Mouse (Mus musculus): ENCODE measurements around the gene Col25a1.

Col25a1 gene

DNA sequence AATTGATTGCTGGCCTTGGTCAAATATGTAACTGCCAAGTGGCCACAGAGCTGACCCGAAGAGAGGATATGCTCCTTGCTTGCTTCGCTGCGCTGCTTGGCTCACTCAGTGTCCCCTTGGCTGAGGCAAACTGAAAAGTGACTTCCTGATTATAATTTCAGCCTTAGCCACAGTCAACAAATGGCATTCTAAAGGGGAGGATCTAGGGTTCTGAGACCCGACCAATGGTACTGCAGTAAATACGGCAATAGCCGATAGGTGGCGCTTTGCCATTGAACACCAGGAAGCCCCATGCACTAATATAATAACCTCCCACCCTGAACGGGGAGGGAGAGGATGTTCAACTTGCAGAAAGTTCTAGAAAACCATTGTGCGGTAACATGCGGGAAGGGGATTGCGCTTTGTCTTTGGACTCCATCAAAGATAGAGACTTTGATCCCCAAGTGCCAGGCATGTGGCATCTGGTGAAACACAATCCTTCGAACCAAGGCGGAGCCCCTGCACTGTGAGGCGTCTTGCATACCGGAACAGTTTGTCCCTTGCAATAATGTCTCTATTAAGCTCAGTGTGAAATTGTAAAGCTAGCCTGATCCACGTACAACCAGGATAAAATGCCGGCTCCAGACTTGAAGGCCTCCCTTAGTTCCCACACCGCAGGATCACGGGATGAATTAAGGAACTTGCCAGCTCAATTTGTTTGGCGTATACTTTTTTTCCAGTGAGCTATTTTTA lies 363.5 kb downstream of the Col25a1 start:
- DNase-seq = no peak

- no peak for DNase-seq
These were observed 365.7 kb downstream of the Col25a1 start for GRCm38 (mm10) chr3:130497036-130497435.

GRCm38 (mm10) chr3:130501713-130502112 lies 370.4 kb downstream of the Col25a1 start:
- DNase-seq = no peak

- peak; percentile 42 for DNase-seq
These were observed 377.0 kb downstream of the Col25a1 start for GRCm38 (mm10) chr3:130508330-130508729.

DNA sequence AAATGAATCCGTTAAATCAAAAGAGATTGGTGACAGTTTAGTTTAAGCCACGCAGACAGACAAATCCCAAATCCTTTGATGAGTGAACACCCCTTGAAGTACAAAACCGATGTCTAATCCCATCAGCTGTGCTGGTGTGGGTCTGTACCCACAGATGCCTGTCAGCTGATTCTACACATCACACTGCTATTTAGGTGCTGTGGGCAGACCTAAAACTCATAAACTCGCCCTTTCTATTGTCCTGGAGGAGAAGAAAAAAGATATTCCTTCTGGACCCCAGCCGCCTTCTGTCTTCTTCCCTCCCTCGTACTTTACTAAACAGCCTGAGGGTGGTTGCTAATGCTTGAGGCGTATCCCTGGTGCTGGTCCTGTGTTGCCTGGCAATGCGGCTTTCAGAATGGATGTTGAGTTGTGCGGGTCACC lies 387.2 kb downstream of the Col25a1 start:
- no peak for DNase-seq

DNA sequence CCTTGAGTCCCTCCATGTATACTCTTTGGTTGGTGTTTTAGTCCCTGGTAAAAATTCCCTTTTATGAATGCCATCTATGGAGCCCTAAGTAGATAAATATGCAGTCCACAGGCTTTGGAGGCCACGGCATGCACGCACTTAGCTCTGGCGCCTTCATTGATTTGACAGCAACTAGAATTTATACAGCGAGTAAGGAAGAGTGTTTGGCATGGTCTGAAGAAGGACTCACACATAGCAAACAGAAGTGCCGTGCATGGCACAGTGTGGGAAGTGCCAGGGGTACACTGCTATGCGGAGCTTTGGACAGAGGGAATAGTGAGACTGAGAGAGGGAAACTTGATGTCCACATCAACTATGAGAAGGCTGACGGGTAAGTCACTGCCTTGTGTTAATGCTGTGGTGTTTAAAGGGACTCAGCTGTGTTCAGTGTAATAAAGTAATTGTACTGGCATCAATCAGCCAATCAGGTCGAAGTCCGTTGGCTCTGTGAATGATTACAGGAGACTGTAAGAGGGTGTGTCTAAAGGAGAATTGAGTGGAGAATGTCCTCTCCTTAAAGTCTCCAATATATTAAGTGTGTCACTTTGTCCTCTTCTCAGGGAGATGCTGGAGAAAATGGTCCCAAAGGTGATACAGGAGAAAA lies 390.7 kb downstream of the Col25a1 start:
- no peak for DNase-seq

- peak; percentile 9 for DNase-seq
These were observed 391.7 kb downstream of the Col25a1 start for GRCm38 (mm10) chr3:130523019-130523418.

- no peak for DNase-seq
These were observed 393.3 kb downstream of the Col25a1 start for GRCm38 (mm10) chr3:130524367-130525137.

DNA sequence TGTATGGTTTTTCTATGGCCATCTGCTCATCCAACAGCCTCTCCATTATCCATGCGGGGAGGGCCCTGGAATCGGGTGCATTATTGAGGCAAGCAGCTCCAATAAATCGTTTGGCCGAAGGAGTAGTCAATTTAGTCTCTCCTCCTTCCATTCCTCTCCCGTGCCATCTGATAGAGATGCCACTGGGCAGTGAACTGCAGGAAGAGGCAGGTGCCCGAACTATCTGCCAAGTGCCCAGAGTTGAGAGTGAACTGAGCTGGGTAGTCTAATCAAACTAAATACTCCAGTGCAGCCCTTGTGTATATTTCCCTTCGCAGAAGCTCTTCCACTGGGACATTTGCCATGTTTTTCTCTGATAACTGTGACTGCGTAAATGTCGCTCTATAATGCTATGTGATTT lies 403.7 kb downstream of the Col25a1 start:
- no peak for DNase-seq

GRCm38 (mm10) chr3:130541541-130541940 lies 410.2 kb downstream of the Col25a1 start:
- no peak for DNase-seq

- no peak for DNase-seq
These were observed 414.7 kb downstream of the Col25a1 start for GRCm38 (mm10) chr3:130545995-130546394.

GRCm38 (mm10) chr3:130549066-130549465 lies 417.8 kb downstream of the Col25a1 start:
- DNase-seq = no peak

DNA sequence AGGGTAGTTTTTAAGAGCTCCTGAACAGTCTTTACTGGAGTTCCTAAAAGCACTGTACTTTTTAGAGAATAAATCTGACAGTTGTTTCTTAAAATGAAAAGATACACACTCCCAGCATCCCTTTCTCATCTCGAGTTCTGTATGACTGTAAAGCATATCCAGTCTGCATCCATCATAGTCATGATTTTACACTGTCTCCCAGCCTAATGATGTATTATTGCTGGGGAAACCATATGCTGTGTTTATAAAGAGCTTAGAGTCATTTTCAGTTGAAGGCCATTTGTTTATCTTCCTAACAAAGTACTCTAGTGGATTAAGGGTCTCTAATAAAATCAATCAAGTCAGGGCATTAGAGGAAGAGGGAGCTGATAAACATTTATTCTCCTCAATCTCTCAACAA lies 425.0 kb downstream of the Col25a1 start:
- no peak for DNase-seq

DNA sequence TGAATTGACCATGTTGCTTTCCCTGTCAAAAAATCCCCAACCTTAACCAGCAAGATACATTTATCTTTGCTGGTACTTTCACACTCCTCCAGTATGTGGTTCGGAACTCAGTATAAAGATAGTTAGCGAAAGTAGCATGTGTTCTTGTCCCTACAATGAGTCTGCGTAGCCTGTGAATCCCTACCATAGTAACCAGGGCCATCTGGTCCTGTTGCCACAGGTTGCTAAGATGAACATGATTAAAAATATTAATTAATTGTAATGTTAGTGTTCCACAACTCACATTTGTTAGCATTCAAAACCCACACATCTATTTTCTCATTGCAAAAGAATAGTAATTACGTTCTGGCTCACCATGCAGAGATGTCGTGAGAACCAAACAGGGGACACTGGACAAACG lies 434.3 kb downstream of the Col25a1 start:
- DNase-seq = no peak

DNA sequence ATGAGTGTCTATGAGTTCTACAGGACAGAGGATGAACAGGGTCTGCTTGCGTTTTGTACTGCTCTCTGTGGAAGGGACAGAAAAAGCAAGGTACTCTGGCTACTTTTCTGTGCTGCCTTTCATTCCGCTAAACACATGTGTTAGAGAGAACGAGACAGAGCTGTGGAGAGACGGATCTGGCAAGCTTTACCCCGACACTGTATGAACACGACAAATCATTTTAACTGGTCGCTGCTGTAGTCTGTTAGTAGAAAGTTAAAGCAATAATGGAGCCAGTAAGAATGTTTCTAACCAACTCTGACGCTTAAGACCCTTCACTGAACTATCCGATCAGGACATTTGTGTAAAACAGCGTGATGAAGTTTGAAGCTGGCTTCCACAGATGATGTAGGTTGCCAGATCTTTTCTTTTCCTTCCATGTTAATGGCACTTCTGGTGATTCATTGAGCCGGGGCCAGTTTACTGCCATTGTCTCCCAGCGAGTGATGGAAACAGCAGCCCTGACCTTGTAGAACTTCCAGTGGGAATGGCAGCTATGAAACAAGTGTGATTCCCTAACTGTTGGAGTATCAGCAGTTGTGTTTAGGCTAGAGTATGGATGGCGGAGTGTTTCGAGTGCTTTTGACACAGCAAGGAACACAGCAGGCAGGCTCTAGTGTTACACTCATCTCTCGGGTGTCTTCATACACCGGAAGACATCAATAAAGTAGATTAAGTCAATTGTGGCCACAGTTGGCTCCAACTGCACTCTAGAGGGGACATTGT lies 437.2 kb downstream of the Col25a1 start:
- no peak for DNase-seq

- no peak for DNase-seq
These were observed 441.9 kb downstream of the Col25a1 start for GRCm38 (mm10) chr3:130573243-130573642.

DNA sequence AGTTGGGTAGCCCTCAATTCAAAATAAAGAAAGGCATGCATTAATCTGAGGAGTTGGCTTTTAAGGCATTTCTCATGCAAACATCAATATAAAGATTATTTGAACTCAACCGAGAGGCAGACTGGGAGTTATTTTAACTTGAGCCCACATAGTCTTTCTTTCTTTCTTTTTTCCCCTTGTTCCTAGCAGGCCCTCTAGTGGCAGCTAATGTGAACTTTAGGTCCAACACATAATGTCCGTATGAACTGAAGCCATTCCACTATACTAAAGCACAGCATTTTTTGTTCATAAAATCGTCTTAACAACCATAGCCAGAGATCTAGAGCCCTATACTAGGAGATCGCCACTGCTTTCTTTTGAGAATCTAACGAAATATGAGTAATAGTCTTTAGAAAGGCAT lies 443.4 kb downstream of the Col25a1 start:
- peak; percentile 48 for DNase-seq

- no peak for DNase-seq
These were observed 445.4 kb downstream of the Col25a1 start for GRCm38 (mm10) chr3:130576683-130577082.

GRCm38 (mm10) chr3:130579501-130579900 lies 448.2 kb downstream of the Col25a1 start:
- DNase-seq = no peak

DNA sequence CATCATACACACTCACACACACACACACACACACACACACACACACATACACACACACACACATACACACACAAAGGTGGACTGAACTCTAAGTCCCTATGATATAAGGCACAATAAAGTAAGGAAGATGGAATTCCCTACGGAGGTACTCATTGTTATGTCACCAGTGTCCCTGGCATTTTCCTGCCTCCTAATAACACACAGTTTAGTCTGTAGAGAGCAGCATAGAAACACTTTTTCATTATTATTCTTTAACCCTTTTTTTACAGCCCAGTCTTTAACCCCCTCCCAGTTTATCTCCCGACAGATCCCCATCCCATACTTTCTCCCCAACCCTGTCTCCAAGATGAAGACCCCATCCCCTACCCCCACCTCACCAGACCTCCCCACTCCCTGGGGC lies 450.3 kb downstream of the Col25a1 start:
- DNase-seq = no peak

GRCm38 (mm10) chr3:130582903-130583664 lies 451.8 kb downstream of the Col25a1 start:
- no peak for DNase-seq

DNA sequence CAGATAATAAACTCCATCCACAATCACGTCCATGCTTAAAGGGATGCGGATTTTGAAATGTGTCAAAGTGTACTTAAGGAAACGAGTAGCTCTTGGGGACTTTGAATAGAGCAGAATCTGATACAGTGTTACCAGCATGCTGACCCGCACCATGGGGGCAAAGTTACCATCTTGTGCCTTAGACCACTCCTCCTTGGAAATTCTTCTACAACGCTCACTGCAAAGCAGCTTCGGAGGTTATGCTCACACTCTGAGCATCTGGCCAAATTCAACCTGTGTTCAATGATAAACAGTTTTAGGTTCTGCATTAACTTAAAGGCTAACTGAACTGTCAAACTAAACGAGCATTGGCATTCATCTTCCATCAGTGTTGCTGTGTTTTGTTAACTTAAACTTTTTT lies 452.7 kb downstream of the Col25a1 start:
- no peak for DNase-seq
